Mouse (Mus musculus) stomach, embryonic 15.5 days (tissue): Measurements from ENCODE around the gene Lemd1. TPM values are rescaled to one million over a fixed set of nuclear protein-coding genes. Genes with fewer than 3 reads are reported as not detected.

Experiments used
- ATAC-seq: fragments of 200-750 bp; cut with Nextera tagmentation; 2 replicates; pipeline ENCODE4 v1.8.0; 2017; ENCODE audit warnings: low read depth, moderate number of reproducible peaks, moderate TSS enrichment; ENCODE audit not compliant: insufficient read depth, low FRiP score
- H3K27ac ChIP-seq: fragments of 300-500 bp; sonication (generic); 2 replicates; pipeline ENCODE4 v1.5.1; 2015; ENCODE audit warnings: mild to moderate bottlenecking, inconsistent platforms
- H3K27me3 ChIP-seq: fragments of 300-500 bp; sonication (generic); replicated peaks from 2 replicates; pipeline ENCODE4 v1.6.1; 2015; ENCODE audit warnings: inconsistent platforms
- H3K36me3 ChIP-seq: fragments of 300-500 bp; sonication (generic); 2 replicates; pipeline ENCODE4 v1.6.1; 2015; ENCODE audit warnings: inconsistent platforms
- H3K4me1 ChIP-seq: fragments of 300-500 bp; sonication (generic); 2 replicates; pipeline ENCODE4 v1.6.1; 2015; ENCODE audit warnings: inconsistent platforms
- H3K4me2 ChIP-seq: fragments of 300-500 bp; sonication (generic); 2 replicates; pipeline ENCODE4 v1.6.1; 2015; ENCODE audit warnings: mild to moderate bottlenecking, inconsistent platforms
- H3K4me3 ChIP-seq: fragments of 300-500 bp; sonication (generic); replicated peaks from 2 replicates; pipeline ENCODE4 v1.5.1; 2015; ENCODE audit warnings: inconsistent platforms
- H3K9ac ChIP-seq: fragments of 300-500 bp; sonication (generic); 2 replicates; pipeline ENCODE4 v1.6.1; 2015; ENCODE audit warnings: inconsistent platforms
- H3K9me3 ChIP-seq: fragments of 300-500 bp; sonication (generic); 2 replicates; pipeline ENCODE4 v1.6.1; 2016; ENCODE audit warnings: inconsistent platforms
- WGBS: fragments of 180-500 bp; shearing (Covaris S2); methylation state at CpG from one replicate; pipeline ENCODE4 v1.1.7; 2015; 5-methylcytosine and 5-hydroxymethylcytosine counted together
- polyA plus RNA-seq: library from polyadenylated mRNA; unstranded; fragments of >200 nt; fragmentation: Nextera tagmentation; extraction: Ambion mirVana; gene quantifications from 2 replicates; pipeline ENCODE4 v1.2.1, GENCODE M21; 2015

Lemd1 gene
- polyA plus RNA-seq, 1 experiment from 2014 or later, result 0.46 TPM

DNA sequence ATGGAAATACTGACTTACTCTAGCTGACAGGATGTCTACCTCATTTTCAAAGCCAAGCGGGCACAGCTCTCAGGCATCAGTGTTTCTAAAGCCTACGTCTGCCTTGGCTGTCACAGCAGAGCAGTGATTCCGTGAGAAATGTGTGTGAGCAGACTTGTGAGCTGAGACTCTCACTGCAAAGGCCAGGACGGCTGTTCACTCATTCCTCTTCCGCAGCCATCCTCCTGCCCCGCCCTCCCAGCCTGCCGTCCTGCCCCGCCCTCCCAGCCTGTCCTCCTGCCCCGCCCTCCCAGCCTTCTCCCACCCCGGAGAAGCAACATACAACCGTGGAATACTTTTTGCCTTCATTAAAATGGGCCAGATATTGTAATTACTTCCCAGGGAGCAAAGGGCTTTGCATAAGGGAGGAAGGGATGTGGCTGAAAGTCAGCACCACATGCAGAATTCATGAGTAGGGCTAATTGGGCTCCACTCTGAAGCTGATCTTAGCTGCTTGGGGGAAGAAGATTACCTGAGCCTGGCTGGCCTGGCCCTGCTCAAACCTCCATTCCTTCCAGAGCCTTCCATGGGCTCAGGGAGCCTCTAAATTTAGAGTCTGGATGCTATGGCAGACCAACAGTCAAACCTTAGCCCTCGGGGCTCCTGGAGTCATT lies 23.0 kb upstream of the Lemd1 start:
- WGBS, result 9% methylated on average over 12 of the region's 12 CpGs
- ATAC-seq, result no peak
- no peak overlapping the region for H3K27ac ChIP-seq
- H3K36me3 ChIP-seq, result no peaks in the 10 kb centered on the region
- H3K4me2 ChIP-seq, result peak overlapping the region; percentile 45
- H3K9me3 ChIP-seq, result no peaks in the 10 kb centered on the region
- peaks cover 5% of the 10 kb centered on the region; the same call in 1 of the 2 replicates for H3K4me1 ChIP-seq
- H3K27me3 ChIP-seq, result no peaks in the 10 kb centered on the region
- no peak overlapping the region for H3K9ac ChIP-seq
- no peak overlapping the region for H3K4me3 ChIP-seq

DNA sequence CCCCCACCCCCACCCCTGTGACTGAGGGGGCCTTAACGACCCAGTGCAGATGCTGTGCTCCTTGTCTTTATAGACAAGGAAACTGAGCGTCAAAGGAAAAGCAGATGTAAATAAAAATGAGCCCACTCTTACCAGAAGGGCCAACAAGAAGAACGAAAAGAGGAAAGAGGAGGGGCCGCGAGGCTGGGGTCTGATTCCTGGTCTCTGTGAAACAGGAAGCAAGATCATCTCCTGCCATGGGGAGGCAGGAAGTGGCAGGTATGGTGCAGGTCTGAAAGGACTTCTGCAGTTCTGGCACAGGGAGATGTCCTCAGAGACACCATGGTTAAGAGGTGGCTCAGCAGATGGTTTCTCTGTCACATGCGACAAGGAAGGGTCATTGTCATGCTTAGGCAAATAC lies 20.5 kb upstream of the Lemd1 start:
- H3K4me2 ChIP-seq, result no peak overlapping the region
- ATAC-seq, result no peak
- peaks cover 5% of the 10 kb centered on the region; the same call in 1 of the 2 replicates for H3K4me1 ChIP-seq
- H3K36me3 ChIP-seq, result no peaks in the 10 kb centered on the region
- no peaks in the 10 kb centered on the region for H3K9me3 ChIP-seq
- H3K27ac ChIP-seq, result no peak overlapping the region
- no peak overlapping the region for H3K9ac ChIP-seq
- 42% methylated on average over 6 of the region's 6 CpGs for WGBS
- H3K27me3 ChIP-seq, result no peaks in the 10 kb centered on the region
- no peak overlapping the region for H3K4me3 ChIP-seq

DNA sequence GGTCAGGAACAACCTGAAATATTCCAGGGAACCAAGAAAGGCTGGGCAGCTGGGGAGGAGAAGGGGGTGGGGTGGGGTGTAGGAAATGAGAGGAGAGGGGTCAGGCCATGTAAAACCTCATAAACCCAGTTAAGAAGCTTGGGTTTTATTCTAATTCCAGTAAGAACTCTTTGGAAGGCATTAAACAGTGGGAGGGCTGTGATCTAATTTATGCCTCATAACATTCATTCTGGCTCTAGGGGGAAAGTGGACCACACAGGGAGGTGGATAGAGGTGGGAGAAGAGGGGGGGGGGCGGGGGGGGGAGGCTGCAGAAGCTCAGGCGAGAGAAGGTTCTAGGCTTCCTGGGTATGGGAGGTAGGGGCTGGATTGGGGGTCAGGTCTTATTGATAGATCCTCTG lies 19.6 kb upstream of the Lemd1 start:
- H3K4me1 ChIP-seq, result peaks cover 5% of the 10 kb centered on the region; the same call in 1 of the 2 replicates
- no peaks in the 10 kb centered on the region for H3K36me3 ChIP-seq
- no peaks in the 10 kb centered on the region for H3K27me3 ChIP-seq
- no peak overlapping the region for H3K4me3 ChIP-seq
- H3K4me2 ChIP-seq, result no peak overlapping the region
- 33% methylated on average over 1 of the region's 2 CpGs for WGBS
- no peak for ATAC-seq
- H3K9ac ChIP-seq, result no peak overlapping the region
- H3K9me3 ChIP-seq, result no peaks in the 10 kb centered on the region
- H3K27ac ChIP-seq, result no peak overlapping the region

DNA sequence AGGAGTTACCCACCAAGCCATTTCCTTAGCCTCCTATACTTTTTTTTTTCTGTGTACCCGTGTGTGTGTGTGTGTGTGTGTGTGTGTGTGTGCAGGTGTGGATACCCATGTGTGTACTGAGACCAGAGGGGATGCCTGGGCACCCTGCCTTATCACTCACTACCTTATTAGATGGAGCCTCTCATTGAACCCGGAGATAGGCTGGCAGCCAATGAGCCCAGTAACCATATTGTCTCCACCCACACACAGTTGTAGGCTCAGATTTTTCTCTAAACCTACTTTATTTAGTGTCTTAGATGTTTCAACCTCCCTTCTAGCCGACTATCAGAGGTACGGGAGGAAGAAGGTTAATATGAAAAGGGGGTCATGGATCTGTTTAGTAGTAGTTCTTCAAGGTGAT lies 4.9 kb upstream of the Lemd1 start:
- H3K4me2 ChIP-seq, result no peak overlapping the region
- WGBS, result 77% methylated on average over 4 of the region's 4 CpGs
- no peaks in the 10 kb centered on the region for H3K9me3 ChIP-seq
- peaks cover 13% of the 10 kb centered on the region for H3K4me1 ChIP-seq
- ATAC-seq, result no peak
- H3K27ac ChIP-seq, result no peak overlapping the region
- H3K36me3 ChIP-seq, result no peaks in the 10 kb centered on the region
- H3K9ac ChIP-seq, result no peak overlapping the region
- H3K4me3 ChIP-seq, result no peak overlapping the region
- peaks cover 42% of the 10 kb centered on the region for H3K27me3 ChIP-seq

DNA sequence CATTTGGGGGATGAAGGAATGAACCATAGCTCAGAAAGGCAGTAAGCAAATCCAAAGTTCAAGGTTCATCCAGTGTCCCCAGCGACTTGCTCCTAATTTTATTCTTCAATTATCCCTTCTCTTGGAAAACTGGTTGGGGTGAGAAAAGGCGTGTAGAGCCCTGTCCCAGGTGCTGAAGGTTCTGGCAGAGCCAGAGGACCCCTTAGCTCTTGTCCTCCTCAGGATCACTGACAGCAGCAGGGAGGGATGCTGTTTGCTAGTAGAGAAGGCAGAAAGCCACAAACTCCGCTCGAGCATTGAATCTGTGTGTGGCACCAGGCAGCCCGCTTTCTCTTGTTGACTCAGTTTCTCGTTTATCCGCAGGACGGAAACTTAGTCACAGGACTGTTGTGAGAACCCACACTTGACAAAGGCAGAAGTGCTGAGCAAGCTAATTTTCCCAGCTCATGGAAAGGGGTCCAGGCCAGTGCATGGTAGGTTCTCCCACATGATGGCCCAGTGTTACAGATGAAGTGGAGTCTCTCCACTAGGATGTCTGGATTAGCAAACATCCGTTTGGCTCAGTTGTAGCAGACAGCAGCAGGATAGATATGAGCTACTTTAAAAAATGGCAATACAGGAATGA lies 2.7 kb upstream of the Lemd1 start:
- Histone ChIP-seq H3K27ac (no peak overlapping the region), H3K4me2 (no peak overlapping the region), H3K4me1 (peaks cover 17% of the 10 kb centered on the region), H3K9me3 (no peaks in the 10 kb centered on the region), H3K4me3 (no peak overlapping the region), H3K9ac (no peak overlapping the region), H3K27me3 (peaks cover 57% of the 10 kb centered on the region), H3K36me3 (no peaks in the 10 kb centered on the region)
- 33% methylated on average over 9 of the region's 9 CpGs for WGBS
- ATAC-seq, result no peak

DNA sequence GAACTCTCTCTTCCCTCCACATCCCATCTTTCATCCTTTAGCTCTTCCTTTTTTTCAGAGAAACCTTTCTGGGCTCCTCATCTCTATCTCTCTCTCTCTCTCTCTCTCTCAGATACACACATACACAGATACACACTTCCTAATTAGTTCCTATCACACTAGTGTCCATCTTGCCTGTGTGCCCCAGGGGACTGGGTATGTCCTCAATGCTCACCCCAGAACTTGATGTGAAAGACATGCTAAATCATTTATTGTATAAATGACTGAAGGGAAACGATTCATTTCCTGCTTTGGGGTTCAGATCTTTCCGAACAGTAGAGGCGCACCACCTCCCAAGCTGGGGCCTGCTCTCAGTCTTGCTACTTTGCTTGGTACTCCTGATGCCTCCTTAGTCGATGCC lies 2.0 kb upstream of the Lemd1 start:
- Histone ChIP-seq H3K4me2 (no peak overlapping the region), H3K4me3 (no peak overlapping the region), H3K4me1 (peaks cover 17% of the 10 kb centered on the region), H3K9me3 (no peaks in the 10 kb centered on the region), H3K27me3 (peaks cover 63% of the 10 kb centered on the region), H3K36me3 (no peaks in the 10 kb centered on the region), H3K27ac (no peak overlapping the region), H3K9ac (no peak overlapping the region)
- WGBS, result 44% methylated on average over 4 of the region's 4 CpGs
- no peak for ATAC-seq

DNA sequence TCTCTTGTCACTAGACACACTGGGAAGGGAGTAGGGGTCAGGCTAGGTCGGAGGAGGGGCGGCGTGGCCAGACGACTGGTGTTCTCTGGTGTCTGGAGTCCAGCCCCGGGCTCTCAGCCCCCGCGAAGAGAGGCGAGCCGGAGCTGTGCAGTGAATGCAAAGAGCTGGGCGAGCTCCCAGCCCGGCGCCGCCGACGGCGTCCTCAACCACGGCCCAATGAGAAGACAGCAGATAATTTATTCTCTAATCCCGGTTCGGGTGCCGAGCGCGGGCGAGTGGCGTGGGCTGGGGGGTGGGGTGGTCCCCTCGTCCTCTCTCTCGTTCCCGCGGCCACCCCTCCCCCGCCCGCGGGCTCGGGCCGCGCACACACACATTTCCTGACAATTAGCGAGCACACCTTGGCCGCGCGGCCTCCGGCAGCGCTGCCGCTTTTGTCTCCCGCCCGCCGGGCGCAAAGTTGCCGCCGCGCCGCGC lies 1.2 kb upstream of the Lemd1 start:
- H3K36me3 ChIP-seq, result no peaks in the 10 kb centered on the region
- WGBS, result under 1% methylated on average over 49 of the region's 50 CpGs
- no peak overlapping the region for H3K27ac ChIP-seq
- 0 out of 2 replicates have a peak, but pooled peaks have one; percentile 47 for ATAC-seq
- 0 out of 2 replicates have a peak overlapping the region, but pooled peaks have one; percentile 1 for H3K9ac ChIP-seq
- peaks cover 17% of the 10 kb centered on the region for H3K4me1 ChIP-seq
- H3K4me3 ChIP-seq, result peak overlapping the region; percentile 51
- H3K4me2 ChIP-seq, result peak overlapping the region; percentile 94
- H3K27me3 ChIP-seq, result peaks cover 63% of the 10 kb centered on the region
- no peaks in the 10 kb centered on the region for H3K9me3 ChIP-seq

DNA sequence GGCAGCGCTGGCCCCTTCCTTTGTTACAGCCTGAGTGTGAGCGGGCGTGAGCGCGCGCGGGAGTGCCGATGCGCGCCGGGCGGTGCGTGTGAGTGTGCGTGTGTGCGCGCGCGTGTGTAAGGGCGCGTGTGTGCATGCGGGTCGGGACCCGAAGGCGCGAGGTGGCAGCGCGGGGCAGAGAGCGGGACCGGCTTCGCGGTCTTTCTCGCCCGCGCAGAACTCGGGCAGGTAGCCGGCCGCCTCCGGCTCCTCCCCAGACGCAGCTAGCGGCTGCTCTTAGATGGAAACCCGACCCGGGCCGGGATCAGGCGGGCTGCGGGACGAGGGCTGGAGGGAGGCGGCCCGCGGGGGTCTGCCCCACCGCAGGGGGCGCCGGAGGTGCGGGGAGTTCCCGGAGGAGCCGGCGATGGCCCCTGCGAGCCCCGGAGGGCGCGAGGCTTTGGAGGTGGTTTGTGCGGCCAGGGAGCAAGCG lies 574 bp upstream of the Lemd1 start:
- peaks cover 63% of the 10 kb centered on the region for H3K27me3 ChIP-seq
- under 1% methylated on average over 49 of the region's 62 CpGs for whole genome bisulfite sequencing
- no peak overlapping the region for H3K27ac ChIP-seq
- peak overlapping the region; percentile 24; the same call in 1 of the 2 replicates for H3K9ac ChIP-seq
- H3K4me1 ChIP-seq, result peaks cover 21% of the 10 kb centered on the region
- no peaks in the 10 kb centered on the region for H3K36me3 ChIP-seq
- H3K4me3 ChIP-seq, result peak overlapping the region; percentile 51
- H3K9me3 ChIP-seq, result no peaks in the 10 kb centered on the region
- H3K4me2 ChIP-seq, result peak overlapping the region; percentile 94
- no peak for ATAC-seq

DNA sequence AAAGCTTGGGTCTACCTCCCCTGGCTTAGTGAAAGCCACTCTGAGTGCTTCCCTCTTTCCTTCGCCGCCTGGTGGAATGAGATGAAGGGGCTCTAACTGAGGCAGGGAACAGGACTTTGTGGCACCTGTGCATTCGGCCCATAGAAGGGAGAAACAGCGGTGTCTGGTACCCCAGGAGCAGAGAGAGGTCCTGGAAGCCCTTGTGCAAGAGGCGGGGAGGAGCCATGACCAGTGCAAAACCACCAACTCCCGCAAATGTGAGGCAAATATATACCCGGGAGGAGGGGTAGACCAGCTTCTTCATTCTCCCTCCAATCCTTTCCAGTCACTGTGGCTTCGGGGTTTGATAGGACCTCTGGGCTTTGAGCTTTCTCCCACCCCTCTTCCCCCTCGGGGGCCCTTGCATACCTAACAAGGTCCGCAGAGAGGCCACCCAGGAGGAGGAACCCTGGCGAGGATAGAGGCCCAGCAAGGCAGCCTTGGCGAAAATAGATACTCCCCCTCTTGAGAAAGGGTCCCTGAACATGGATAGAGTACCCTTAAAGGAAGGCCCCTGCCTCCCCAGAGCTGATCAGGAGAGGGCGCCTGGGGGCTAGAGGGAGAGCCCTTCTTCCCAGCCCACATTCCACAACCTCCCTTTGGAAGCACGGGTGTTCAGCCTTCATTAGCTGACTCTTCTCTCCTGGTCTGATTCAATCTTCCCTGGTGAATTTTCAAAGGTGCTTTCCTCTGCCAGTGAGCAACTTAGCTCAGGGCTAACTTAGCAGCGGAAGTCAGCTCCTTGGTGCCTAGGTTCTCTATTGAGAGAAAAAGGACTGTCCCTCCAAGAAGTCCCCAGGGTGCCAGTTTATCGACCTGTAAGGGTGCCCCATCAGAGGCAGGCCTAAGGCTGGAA lies 802 bp downstream of the Lemd1 start:
- 10% methylated on average over 16 of the region's 16 CpGs for WGBS
- Histone ChIP-seq H3K4me1 (peaks cover 25% of the 10 kb centered on the region), H3K4me3 (peak overlapping the region; percentile 51; the same call in 1 of the 2 replicates)

DNA sequence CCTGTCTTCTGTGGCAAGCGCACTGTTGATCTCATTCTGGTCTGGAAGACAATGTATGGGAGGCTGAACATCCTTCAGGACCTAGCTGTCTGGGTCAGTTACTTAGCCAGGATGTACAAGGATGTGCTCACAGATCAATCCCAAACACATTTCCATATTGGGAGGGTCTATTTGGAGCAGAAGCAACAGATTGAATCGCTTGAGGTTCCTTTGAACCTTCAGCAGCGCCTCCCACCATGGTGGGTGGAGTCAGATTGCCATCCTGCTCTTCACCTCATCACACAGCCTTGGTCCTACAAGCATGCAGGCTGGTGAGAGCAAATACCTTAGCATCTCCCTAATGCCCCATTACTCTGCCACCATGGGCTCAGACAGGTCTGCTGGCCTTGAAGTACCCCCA lies 2.6 kb downstream of the Lemd1 start:
- ATAC-seq, result no peak
- Histone ChIP-seq H3K4me1 (peaks cover 25% of the 10 kb centered on the region), H3K9me3 (no peaks in the 10 kb centered on the region), H3K4me2 (no peak overlapping the region), H3K4me3 (no peak overlapping the region), H3K36me3 (no peaks in the 10 kb centered on the region), H3K27ac (no peak overlapping the region), H3K9ac (no peak overlapping the region), H3K27me3 (peaks cover 63% of the 10 kb centered on the region)
- 71% methylated on average over 3 of the region's 3 CpGs for WGBS

More for the DNA sequence above, 802 bp downstream of the Lemd1 start:
- no peak for ATAC-seq
- Histone ChIP-seq H3K27me3 (peaks cover 63% of the 10 kb centered on the region), H3K27ac (no peak overlapping the region), H3K4me2 (peak overlapping the region; percentile 94), H3K9ac (no peak overlapping the region), H3K36me3 (no peaks in the 10 kb centered on the region), H3K9me3 (no peaks in the 10 kb centered on the region)

DNA sequence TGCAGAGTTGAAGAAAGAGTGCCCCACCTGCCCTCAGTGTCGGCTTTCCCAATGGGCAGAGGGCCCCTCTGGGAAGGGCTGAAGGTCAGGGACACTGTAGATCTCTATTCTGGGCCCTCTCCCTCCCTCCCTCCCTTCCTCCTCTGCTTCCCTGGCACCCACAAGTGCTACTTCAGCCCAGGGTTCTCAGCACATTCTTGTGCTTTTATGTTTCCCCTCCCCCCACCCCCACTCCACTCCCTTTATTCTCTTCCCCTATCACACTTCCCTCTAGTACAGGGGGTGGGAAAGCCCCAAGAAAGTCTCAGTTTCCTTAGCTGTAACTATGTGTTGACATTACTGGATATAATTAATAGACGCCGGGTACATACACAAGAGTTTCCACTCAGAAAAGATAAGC lies 3.4 kb downstream of the Lemd1 start:
- Histone ChIP-seq H3K27ac (no peak overlapping the region), H3K4me3 (no peak overlapping the region), H3K27me3 (peaks cover 58% of the 10 kb centered on the region), H3K9me3 (no peaks in the 10 kb centered on the region), H3K4me2 (no peak overlapping the region), H3K4me1 (peaks cover 25% of the 10 kb centered on the region), H3K9ac (no peak overlapping the region), H3K36me3 (no peaks in the 10 kb centered on the region)
- 47% methylated on average over 3 of the region's 3 CpGs for WGBS
- ATAC-seq, result no peak
